Mouse (Mus musculus) CH12.LX (cell line): ENCODE measurements around the gene Lix1l. TPM values are rescaled to one million over a fixed set of nuclear protein-coding genes. Genes with fewer than 3 reads are reported as not detected.

ENCODE experiments used
- DNase-seq: peaks from one replicate; pipeline ENCODE4 v3.0.0-alpha.2; 2013; ENCODE audit errors: extremely low read depth
- H3K27ac ChIP-seq: 2 replicates; pipeline ENCODE4 v1.5.1; 2012; ENCODE audit warnings: low read depth, mild to moderate bottlenecking, control low read depth, moderate library complexity; ENCODE audit not compliant: insufficient read depth
- H3K27me3 ChIP-seq: replicated peaks from 2 replicates; pipeline ENCODE3; 2012; ENCODE audit warnings: inconsistent platforms
- H3K36me3 ChIP-seq, 2 experiments: replicated peaks in 1 of 2; 2 replicates each; pipeline versions ENCODE3 to v1.6.1; 2012; ENCODE audit warnings: inconsistent platforms in 1 of 2, low read length in 1 of 2, mild to moderate bottlenecking in 1 of 2, mixed read lengths in 1 of 2, moderate library complexity in 1 of 2; ENCODE audit not compliant: control insufficient read depth in 1 of 2, insufficient read depth in 1 of 2
- H3K4me1 ChIP-seq, 2 experiments: 2 replicates each; pipeline ENCODE4 v1.6.1; 2012; ENCODE audit warnings: inconsistent platforms in 1 of 2, moderate library complexity in 1 of 2; ENCODE audit not compliant: insufficient read depth in 2 of 2, control insufficient read depth in 1 of 2
- H3K4me2 ChIP-seq: 2 replicates; pipeline ENCODE4 v1.6.1; 2012; ENCODE audit warnings: low read depth, mild to moderate bottlenecking, control low read depth; ENCODE audit not compliant: poor library complexity, insufficient read depth, severe bottlenecking
- H3K4me3 ChIP-seq, 3 experiments: fragments of 150-350 bp in 1 of 3; sonication (generic) in 1 of 3; replicated peaks in 1 of 3; 2 replicates each; pipeline versions ENCODE3 to v1.5.1; 2011 to 2012; ENCODE audit warnings: low read depth in 2 of 3, low read length in 2 of 3, mild to moderate bottlenecking in 2 of 3, moderate library complexity in 2 of 3, control low read depth in 1 of 3, improper control_type of control experiment in 1 of 3, inconsistent platforms in 1 of 3, mixed read lengths in 1 of 3; ENCODE audit not compliant: poor library complexity in 1 of 3
- H3K79me2 ChIP-seq: replicated peaks from 2 replicates; pipeline ENCODE4 v1.6.1; 2012; ENCODE audit warnings: mild to moderate bottlenecking, moderate library complexity; ENCODE audit not compliant: control insufficient read depth, poor library complexity, insufficient read depth, severe bottlenecking; ENCODE audit errors: extremely low read depth
- H3K9ac ChIP-seq: 2 replicates; pipeline ENCODE4 v1.6.1; 2012; ENCODE audit warnings: low read depth, mild to moderate bottlenecking, control low read depth, moderate library complexity; ENCODE audit not compliant: insufficient read depth
- H3K9me3 ChIP-seq: replicated peaks from 2 replicates; pipeline ENCODE3; 2012; ENCODE audit warnings: low read length, inconsistent platforms, mixed read lengths
- BHLHE40 ChIP-seq: IDR thresholded peaks from 2 replicates; pipeline ENCODE4 v1.6.1; 2011; ENCODE audit warnings: mild to moderate bottlenecking, low read depth, low read length, improper control_type of control experiment
- CHD2 ChIP-seq: IDR thresholded peaks from 2 replicates; pipeline ENCODE4 v1.6.1; 2011; ENCODE audit warnings: low read length, improper control_type of control experiment
- CTCF ChIP-seq, 2 experiments: IDR thresholded peaks in 1 of 2; conservative IDR thresholded peaks in 1 of 2; 2 replicates each; pipeline ENCODE4 v1.5.1; 2011 to 2012; ENCODE audit warnings: low read depth in 2 of 2, low read length in 2 of 2, improper control_type of control experiment in 1 of 2, inconsistent platforms in 1 of 2, mild to moderate bottlenecking in 1 of 2, moderate library complexity in 1 of 2
- E2F4 ChIP-seq: IDR thresholded peaks from 2 replicates; pipeline ENCODE4 v1.6.1; 2011; ENCODE audit warnings: low read depth, low read length, improper control_type of control experiment; ENCODE audit not compliant: insufficient replicate concordance
- EP300 ChIP-seq: IDR thresholded peaks from 2 replicates; pipeline ENCODE4 v1.6.1; 2011; ENCODE audit warnings: low read length, improper control_type of control experiment
- ETS1 ChIP-seq: conservative IDR thresholded peaks from 2 replicates; pipeline ENCODE4 v1.6.1; 2012; ENCODE audit warnings: low read depth, mild to moderate bottlenecking, inconsistent platforms, low read length, improper control_type of control experiment, moderate library complexity
- GABPA ChIP-seq: IDR thresholded peaks from 2 replicates; pipeline ENCODE4 v1.6.1; 2012; ENCODE audit warnings: low read depth, low read length, improper control_type of control experiment, inconsistent platforms; ENCODE audit not compliant: insufficient replicate concordance
- IRF4 ChIP-seq: IDR thresholded peaks from 2 replicates; pipeline ENCODE4 v1.6.1; 2014; ENCODE audit warnings: low read depth, mild to moderate bottlenecking, inconsistent platforms, low read length, improper control_type of control experiment
- JUN ChIP-seq: IDR thresholded peaks from 2 replicates; pipeline ENCODE4 v1.6.1; 2011; ENCODE audit warnings: low read depth, mild to moderate bottlenecking, low read length, improper control_type of control experiment, moderate library complexity; ENCODE audit not compliant: insufficient read depth
- JUND ChIP-seq: conservative IDR thresholded peaks from 2 replicates; pipeline ENCODE4 v1.6.1; 2011; ENCODE audit warnings: low read depth, low read length, improper control_type of control experiment
- KAT2A ChIP-seq: IDR thresholded peaks from 2 replicates; pipeline ENCODE4 v1.6.1; 2012; ENCODE audit warnings: low read length, improper control_type of control experiment, inconsistent platforms; ENCODE audit not compliant: insufficient replicate concordance
- MAFK ChIP-seq: IDR thresholded peaks from 2 replicates; pipeline ENCODE4 v1.6.1; 2011; ENCODE audit warnings: low read length, improper control_type of control experiment; ENCODE audit not compliant: insufficient replicate concordance
- MAZ ChIP-seq: IDR thresholded peaks from 2 replicates; pipeline ENCODE4 v1.6.1; 2012; ENCODE audit warnings: low read depth, mild to moderate bottlenecking, inconsistent platforms, low read length, improper control_type of control experiment, moderate library complexity
- MEF2A ChIP-seq: IDR thresholded peaks from 2 replicates; pipeline ENCODE4 v1.6.1; 2014; ENCODE audit warnings: low read depth, mild to moderate bottlenecking, inconsistent platforms, low read length, improper control_type of control experiment, borderline replicate concordance
- MXI1 ChIP-seq: IDR thresholded peaks from 2 replicates; pipeline ENCODE4 v1.6.1; 2011; ENCODE audit warnings: mild to moderate bottlenecking, low read depth, low read length, improper control_type of control experiment
- MYC ChIP-seq: IDR thresholded peaks from 2 replicates; pipeline ENCODE4 v1.6.1; 2011; ENCODE audit warnings: low read depth, mild to moderate bottlenecking, improper control_type of control experiment, low read length
- NRF1 ChIP-seq: IDR thresholded peaks from 2 replicates; pipeline ENCODE4 v1.6.1; 2014; ENCODE audit warnings: low read depth, mild to moderate bottlenecking, inconsistent platforms, low read length, improper control_type of control experiment, moderate library complexity
- PAX5 ChIP-seq: IDR thresholded peaks from 2 replicates; pipeline ENCODE4 v1.6.1; 2012; ENCODE audit warnings: low read length, inconsistent platforms, mixed read lengths
- POLR2A ChIP-seq: IDR thresholded peaks from 2 replicates; pipeline ENCODE4 v1.6.1; 2011; ENCODE audit warnings: low read depth, mild to moderate bottlenecking, improper control_type of control experiment, low read length
- RAD21 ChIP-seq: IDR thresholded peaks from 2 replicates; pipeline ENCODE4 v1.6.1; 2011; ENCODE audit warnings: low read depth, mild to moderate bottlenecking, low read length, improper control_type of control experiment, moderate library complexity
- RCOR1 ChIP-seq: conservative IDR thresholded peaks from 2 replicates; pipeline ENCODE4 v1.6.1; 2012; ENCODE audit warnings: low read depth, mild to moderate bottlenecking, inconsistent platforms, low read length, improper control_type of control experiment
- SIN3A ChIP-seq: IDR thresholded peaks from 2 replicates; pipeline ENCODE4 v1.6.1; 2012; ENCODE audit warnings: low read length, improper control_type of control experiment, inconsistent platforms
- TCF12 ChIP-seq: IDR thresholded peaks from 2 replicates; pipeline ENCODE4 v1.6.1; 2014; ENCODE audit warnings: low read depth, mild to moderate bottlenecking, inconsistent platforms, low read length, improper control_type of control experiment
- UBTF ChIP-seq: IDR thresholded peaks from 2 replicates; pipeline ENCODE4 v1.6.1; 2012; ENCODE audit warnings: low read depth, mild to moderate bottlenecking, inconsistent platforms, low read length, improper control_type of control experiment, moderate library complexity
- USF2 ChIP-seq: conservative IDR thresholded peaks from 2 replicates; pipeline ENCODE4 v1.6.1; 2011; ENCODE audit warnings: low read depth, low read length, improper control_type of control experiment
- ZC3H11A ChIP-seq: IDR thresholded peaks from 2 replicates; pipeline ENCODE4 v1.6.1; 2012; ENCODE audit warnings: low read depth, mild to moderate bottlenecking, inconsistent platforms, low read length, improper control_type of control experiment
- ZKSCAN1 ChIP-seq: IDR thresholded peaks from 2 replicates; pipeline ENCODE4 v1.6.1; 2012; ENCODE audit warnings: low read depth, inconsistent platforms, low read length, improper control_type of control experiment, borderline replicate concordance
- ZMIZ1 ChIP-seq: IDR thresholded peaks from 2 replicates; pipeline ENCODE4 v1.6.1; 2012; ENCODE audit warnings: low read depth, mild to moderate bottlenecking, inconsistent platforms, low read length, improper control_type of control experiment
- dilution Hi-C: fragments of 300-500 bp; cut with MboI; formaldehyde crosslinking; loops from 2 replicates; pipeline ENCODE4 v1.14.3; 2020; ENCODE audit warnings: low sequenced_read_pairs; ENCODE audit not compliant: extremely low pct_unique_long_range_greater_than_20kb, extremely low pct_ligation_motif_present
- in situ Hi-C: fragments of 300-500 bp; cut with MboI; formaldehyde crosslinking; loops from 3 replicates; pipeline ENCODE4 v1.14.3; 2019; ENCODE audit warnings: low sequenced_read_pairs, low pct_ligation_motif_present, low pct_unique_long_range_greater_than_20kb, mixed read lengths
- polyA plus RNA-seq: library from polyadenylated mRNA; unstranded; fragments of >175 nt; gene quantifications from 2 replicates; pipeline ENCODE4 v1.2.1, GENCODE M21; 2012; ENCODE audit warnings: low read depth; ENCODE audit not compliant: insufficient read length
- total RNA-seq, 2 experiments: library from RNA; depleted of rRNA; stranded (reverse); fragments of 300-350 nt in 1 of 2; fragments of >200 nt in 1 of 2; gene quantifications; 2 replicates each; pipeline ENCODE4 v1.2.3; 2012 to 2014

The Lix1l gene
- total and polyA plus RNA-seq, 3 experiments, result 4.0 to 4.6 (median 4.5) TPM

DNA sequence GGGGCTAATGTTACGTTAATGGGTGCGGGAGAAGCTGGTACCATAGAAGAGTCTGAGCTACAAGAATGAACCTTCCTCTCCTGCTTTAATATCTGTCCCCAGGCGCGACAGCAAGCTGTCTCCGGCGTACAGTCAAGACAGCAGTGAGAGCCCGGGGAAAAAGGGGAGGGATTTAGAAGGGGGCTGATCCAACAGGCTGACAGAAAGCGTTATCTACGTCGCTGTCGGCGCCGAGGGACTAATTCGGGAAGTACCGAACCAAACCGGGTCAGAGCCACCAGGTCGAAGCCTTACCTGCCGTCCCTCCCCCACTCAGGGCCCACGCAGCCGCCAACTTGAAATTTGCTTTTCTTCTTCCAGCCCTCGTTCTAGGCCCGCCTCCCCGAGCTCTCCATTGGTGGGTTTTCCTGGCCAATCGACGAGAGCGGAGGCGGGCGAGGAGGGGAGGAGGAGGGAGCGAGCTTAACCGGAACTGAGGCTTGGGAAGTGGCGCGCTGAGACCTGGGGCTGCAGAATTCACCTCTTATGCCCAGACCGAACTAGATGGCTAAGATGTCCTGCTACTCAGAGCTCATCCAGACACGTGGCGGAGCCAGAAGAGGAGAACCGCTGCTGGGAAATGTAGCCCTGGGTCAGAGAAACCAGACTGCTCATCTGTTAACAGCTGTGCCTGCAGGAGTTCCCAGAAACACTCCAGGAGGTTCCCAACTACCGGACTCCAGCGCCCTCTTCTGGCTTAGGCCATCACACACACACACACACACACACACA is 7.0 kb upstream of the Lix1l start, which contains the start of gene Polr3gl (continued):
- TF ChIP-seq CHD2, result peak; percentile 75; the same call in 1 of the 2 replicates

DNA sequence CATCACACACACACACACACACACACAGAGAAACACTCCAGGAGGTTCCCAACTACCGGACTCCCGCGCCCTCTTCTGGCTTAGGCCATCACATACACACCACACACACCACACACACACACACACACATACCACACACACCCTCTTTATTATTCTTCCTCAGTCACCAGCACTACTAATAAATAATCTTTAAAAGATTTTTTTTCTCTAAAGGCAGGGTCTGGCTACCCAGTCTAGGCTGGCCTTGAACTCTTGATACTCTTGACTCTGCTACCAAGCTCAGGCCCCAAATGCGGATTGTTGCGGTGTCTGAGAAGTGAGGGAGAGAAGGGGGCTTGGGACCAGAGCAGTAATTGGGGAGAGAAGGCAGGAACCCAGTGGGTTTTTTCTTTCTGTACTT is 6.1 kb upstream of the Lix1l start:
- TF ChIP-seq KAT2A (no peak), JUN (no peak), SIN3A (no peak), MXI1 (no peak), NRF1 (no peak), MAFK (no peak), TCF12 (no peak), POLR2A (no peak), ZKSCAN1 (no peak), PAX5 (no peak), RAD21 (no peak), UBTF (no peak), ZMIZ1 (no peak), GABPA (no peak), CTCF (conservative IDR thresholded peaks at IDR 0.05 in 1 of 2, IDR thresholded peaks at IDR 0.05 in 1 of 2; ENCODE audit: low read depth in 2 of 2, low read length in 2 of 2) (no peak), ZC3H11A (no peak)
- TF ChIP-seq, all 38 proteins: peak for 0
- dilution Hi-C loops (no loop called here), in situ Hi-C loops (loop anchor here (5.0 kb wide), 1 partner anchor 37 kb away; no protein-coding TSS in a partner anchor)
- Histone ChIP-seq H3K27me3 (no peaks in the 10 kb centered on the region), H3K79me2 (no peaks in the 10 kb centered on the region), H3K9ac (no peak overlapping the region), H3K4me3 (no peak overlapping the region), H3K27ac (no peak overlapping the region), H3K4me1 (peaks cover 0 to 13% of the 10 kb centered on the region in 2 experiments; a peak in 1 of 4 replicates), H3K4me2 (no peak overlapping the region), H3K9me3 (peaks cover 14% of the 10 kb centered on the region), H3K36me3 (peaks cover 0 to 8% of the 10 kb centered on the region in 2 experiments)
- no peak for DNase-seq

DNA sequence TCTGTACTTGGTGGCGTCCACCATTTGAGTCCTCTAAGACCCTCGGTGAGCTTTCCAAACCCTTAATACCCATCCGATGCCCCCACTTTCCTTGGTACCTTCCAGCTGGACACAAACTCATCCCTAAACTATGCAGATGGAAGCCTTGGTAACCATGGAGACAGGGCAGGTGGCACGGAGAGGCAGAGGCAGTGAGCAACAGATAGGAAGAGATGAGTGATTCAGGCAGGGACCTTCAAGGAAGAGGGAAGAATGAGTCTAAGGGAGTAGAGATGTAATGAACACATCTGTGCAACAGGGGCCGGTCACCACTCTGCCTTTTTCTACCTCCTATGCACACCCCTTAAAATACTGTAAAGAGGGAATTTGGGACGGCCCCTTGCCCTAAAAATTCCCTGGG is 5.3 kb upstream of the Lix1l start:
- Histone ChIP-seq H3K27me3 (no peaks in the 10 kb centered on the region), H3K9me3 (peaks cover 14% of the 10 kb centered on the region), H3K79me2 (no peaks in the 10 kb centered on the region), H3K9ac (no peak overlapping the region), H3K4me2 (no peak overlapping the region), H3K27ac (no peak overlapping the region), H3K4me1 (peaks cover 2 to 21% of the 10 kb centered on the region in 2 experiments; a peak in 2 of 4 replicates), H3K36me3 (peaks cover 0 to 6% of the 10 kb centered on the region in 2 experiments)
- dilution Hi-C loops, result no loop called here
- no peak for DNase-seq
- TF ChIP-seq JUN (no peak), SIN3A (no peak), MYC (no peak), NRF1 (no peak), IRF4 (no peak), JUND (no peak), RAD21 (no peak), BHLHE40 (no peak), TCF12 (no peak), USF2 (no peak), E2F4 (no peak), CTCF (conservative IDR thresholded peaks at IDR 0.05 in 1 of 2, IDR thresholded peaks at IDR 0.05 in 1 of 2; ENCODE audit: low read depth in 2 of 2, low read length in 2 of 2) (no peak), ZKSCAN1 (no peak), MAZ (no peak), ETS1 (no peak), RCOR1 (no peak), PAX5 (no peak), MEF2A (no peak), CHD2 (no peak), EP300 (no peak)
- TF ChIP-seq, all 38 proteins: peak for 0
- no peak overlapping the region for H3K4me3 ChIP-seq
- in situ Hi-C loops, result no loop called here
